Mouse (Mus musculus): ENCODE measurements at regions not wholly inside any gene's neighbourhood (a gene's known extent, or its start where the extent isn't known, plus 50 kb on each side); places are given as distances from the start of the nearest gene placed in this dataset.

DNA sequence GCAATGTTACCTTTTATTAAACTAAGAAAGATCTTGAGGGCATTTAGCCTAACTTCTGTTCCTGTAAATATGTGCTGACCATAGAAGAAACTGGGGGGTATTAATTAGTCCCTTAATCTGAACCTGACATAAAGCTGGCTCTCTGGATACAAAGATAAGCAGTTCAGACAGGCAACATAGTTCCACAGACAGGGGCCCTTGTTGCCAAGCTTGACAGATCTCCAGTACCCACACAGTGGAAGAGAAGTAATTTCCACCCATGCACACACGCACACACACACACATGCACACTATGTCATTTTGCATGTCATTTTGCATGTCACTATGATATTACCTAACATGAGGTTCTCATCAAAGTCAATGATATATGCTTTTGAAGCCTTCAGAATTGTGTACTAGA, 315.1 kb downstream of the Gm11361 start:
- Histone ChIP-seq H3K36me3 (no peaks in the 10 kb centered on the region), H3K27me3 (no peaks in the 10 kb centered on the region), H3K4me2 (no peak overlapping the region), H3K9me3 (no peaks in the 10 kb centered on the region), H3K4me1 (no peaks in the 10 kb centered on the region), H3K27ac (no peak overlapping the region), H3K9ac (no peak overlapping the region), H3K4me3 (no peak overlapping the region)
- ATAC-seq (ENCODE audit: borderline replicate concordance, extremely low read depth, low FRiP score, low TSS enrichment): no peak
- 89% methylated on average over 1 of the region's 1 CpGs for WGBS

DNA sequence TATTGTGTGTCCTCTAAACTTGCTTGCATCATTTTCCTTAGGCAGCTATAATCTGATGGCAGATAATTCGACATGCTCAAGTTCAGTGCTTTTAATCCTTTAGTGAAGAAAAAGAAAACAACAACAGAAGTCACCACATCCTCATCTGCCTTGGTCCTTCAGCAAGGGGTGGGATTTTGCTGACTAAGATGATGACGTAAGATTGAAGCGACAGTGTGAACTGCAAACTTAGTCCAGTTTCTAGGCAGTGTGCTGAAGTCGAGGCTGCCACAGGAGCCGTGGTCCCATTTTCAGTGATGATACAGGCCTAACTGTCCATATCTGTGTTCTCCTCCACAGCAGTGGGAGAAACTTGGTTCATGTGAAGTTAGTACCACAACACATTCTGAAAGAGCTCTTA, 314.4 kb downstream of the Gm11361 start:
- H3K4me1 ChIP-seq: no peaks in the 10 kb centered on the region

DNA sequence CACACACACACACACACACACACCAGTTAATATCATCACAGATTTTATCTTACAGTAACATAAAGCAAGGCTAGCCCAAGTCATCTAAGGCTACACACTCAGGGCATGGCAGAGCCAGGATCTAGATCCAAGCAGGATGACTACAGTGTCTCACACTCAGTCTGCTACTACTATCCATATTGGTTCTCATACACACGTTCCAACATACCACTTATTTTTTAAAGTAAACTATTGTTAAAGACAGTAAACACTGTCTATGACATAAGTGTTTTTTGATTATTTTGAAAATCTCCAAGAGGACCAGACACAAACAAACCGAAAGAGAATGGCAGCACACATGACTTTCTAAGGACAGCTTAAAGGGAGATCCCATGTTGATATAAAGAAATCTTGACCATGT, 306.3 kb downstream of the Gm11361 start:
- Histone ChIP-seq H3K9me3 (no peaks in the 10 kb centered on the region), H3K4me3 (no peak overlapping the region), H3K4me1 (no peaks in the 10 kb centered on the region), H3K9ac (no peak overlapping the region), H3K27ac (no peak overlapping the region), H3K4me2 (no peak overlapping the region), H3K36me3 (no peaks in the 10 kb centered on the region), H3K27me3 (no peaks in the 10 kb centered on the region)
- WGBS: 43% methylated on average over 2 of the region's 2 CpGs
- peak; percentile 90 for ATAC-seq (ENCODE audit: borderline replicate concordance, extremely low read depth, low FRiP score, low TSS enrichment)

More for the DNA sequence above, 314.4 kb downstream of the Gm11361 start:
- Histone ChIP-seq H3K27me3 (no peaks in the 10 kb centered on the region), H3K9me3 (no peaks in the 10 kb centered on the region), H3K36me3 (no peaks in the 10 kb centered on the region), H3K27ac (no peak overlapping the region), H3K4me3 (no peak overlapping the region), H3K4me2 (no peak overlapping the region), H3K9ac (no peak overlapping the region)
- 81% methylated on average over 5 of the region's 5 CpGs for WGBS
- no peak for ATAC-seq (ENCODE audit: borderline replicate concordance, extremely low read depth, low FRiP score, low TSS enrichment)

DNA sequence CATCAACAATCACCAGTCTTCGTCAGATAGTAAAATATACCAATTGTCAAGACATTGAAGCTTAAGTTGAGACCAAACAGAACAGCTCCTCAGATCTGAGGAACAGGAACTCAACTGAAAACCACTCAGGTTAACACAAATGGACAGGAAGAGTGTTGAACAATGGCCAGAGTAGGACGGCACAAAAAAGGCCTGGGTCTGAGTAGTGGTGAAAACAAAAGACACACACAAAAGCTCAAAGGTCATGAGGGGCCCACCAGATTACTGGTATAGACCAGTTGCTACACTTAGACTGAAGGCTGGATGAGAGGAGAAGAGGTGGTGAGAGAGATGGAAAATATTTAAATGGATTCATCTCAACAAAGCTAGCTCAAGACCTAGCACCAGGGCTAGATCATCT, 302.8 kb downstream of the Gm11361 start:
- Histone ChIP-seq H3K4me1 (peaks cover 8% of the 10 kb centered on the region; the same call in 1 of the 2 replicates), H3K4me2 (no peak overlapping the region), H3K27ac (no peak overlapping the region), H3K9me3 (no peaks in the 10 kb centered on the region), H3K4me3 (no peak overlapping the region), H3K36me3 (0 out of 2 replicates have a peak, but pooled peaks cover 2% of the 10 kb centered on the region), H3K27me3 (no peaks in the 10 kb centered on the region), H3K9ac (no peak overlapping the region)
- WGBS: 64% methylated on average over 2 of the region's 2 CpGs
- ATAC-seq (ENCODE audit: borderline replicate concordance, extremely low read depth, low FRiP score, low TSS enrichment): no peak

DNA sequence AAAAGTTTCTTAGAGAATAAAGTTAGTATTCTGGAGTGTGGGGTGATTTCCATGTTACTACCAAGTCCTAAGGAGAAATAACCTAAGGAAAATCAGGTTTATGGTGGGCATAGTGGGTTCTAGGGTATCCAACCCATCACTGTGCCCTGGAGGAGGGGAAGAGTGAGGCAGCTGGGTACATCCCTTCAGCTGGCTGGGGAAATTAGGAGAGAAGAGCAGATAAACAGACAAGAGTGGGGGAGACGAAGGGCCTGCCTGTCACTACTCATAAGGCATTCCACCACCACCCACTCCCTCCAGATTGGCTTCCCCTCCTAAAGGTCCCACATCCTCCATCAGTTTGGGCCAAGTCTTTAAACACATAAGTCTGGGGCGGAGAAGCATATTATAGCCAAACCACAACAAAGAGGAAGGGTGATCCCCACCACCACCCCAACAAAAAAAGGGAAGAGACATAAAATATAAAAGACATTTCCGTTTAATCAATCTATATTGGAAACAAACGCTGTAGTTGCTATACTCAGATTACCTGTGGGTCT, 299.8 kb downstream of the Gm11361 start:
- H3K9me3 ChIP-seq: no peaks in the 10 kb centered on the region
- 0 out of 2 replicates have a peak, but pooled peaks cover 2% of the 10 kb centered on the region for H3K36me3 ChIP-seq
- no peaks in the 10 kb centered on the region for H3K27me3 ChIP-seq
- no peak overlapping the region for H3K4me3 ChIP-seq
- WGBS: 66% methylated on average over 4 of the region's 4 CpGs
- H3K9ac ChIP-seq: no peak overlapping the region
- H3K4me2 ChIP-seq: no peak overlapping the region
- H3K27ac ChIP-seq: peak overlapping the region; percentile 15
- H3K4me1 ChIP-seq: peaks cover 30% of the 10 kb centered on the region
- no peak for ATAC-seq (ENCODE audit: borderline replicate concordance, extremely low read depth, low FRiP score, low TSS enrichment)

DNA sequence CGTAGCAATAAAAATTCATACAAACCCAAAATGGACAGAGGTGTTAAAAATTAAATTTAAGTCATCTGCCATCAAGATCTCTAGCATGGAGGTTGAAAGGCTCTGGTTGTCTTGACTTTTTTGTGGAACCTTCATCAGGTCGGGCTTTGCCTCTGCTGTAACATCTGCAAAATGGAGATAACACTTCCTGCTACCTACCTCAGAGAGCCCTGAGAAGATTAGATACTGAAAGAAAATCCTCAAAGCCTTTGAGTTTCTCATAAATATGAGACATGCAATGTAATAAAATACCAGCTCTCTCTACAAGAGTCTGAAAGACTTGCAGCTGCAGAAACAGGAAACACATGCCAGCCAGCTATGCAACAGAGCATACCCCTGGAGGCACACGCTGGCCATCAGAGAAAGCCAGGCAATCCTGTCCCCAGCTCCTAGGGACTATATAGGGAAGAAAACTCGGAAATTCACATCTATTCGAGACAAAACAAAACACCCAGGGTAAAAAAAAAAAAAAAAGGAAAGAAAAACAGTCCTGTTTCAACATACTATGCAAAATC, 299.1 kb downstream of the Gm11361 start:
- Histone ChIP-seq H3K9me3 (no peaks in the 10 kb centered on the region), H3K4me1 (peaks cover 36% of the 10 kb centered on the region), H3K27ac (peak overlapping the region; percentile 15; the same call in 1 of the 2 replicates), H3K4me3 (no peak overlapping the region), H3K9ac (no peak overlapping the region), H3K4me2 (no peak overlapping the region), H3K27me3 (no peaks in the 10 kb centered on the region), H3K36me3 (0 out of 2 replicates have a peak, but pooled peaks cover 2% of the 10 kb centered on the region)
- no peak for ATAC-seq (ENCODE audit: borderline replicate concordance, extremely low read depth, low FRiP score, low TSS enrichment)
- WGBS: 54% methylated on average over 5 of the region's 5 CpGs

DNA sequence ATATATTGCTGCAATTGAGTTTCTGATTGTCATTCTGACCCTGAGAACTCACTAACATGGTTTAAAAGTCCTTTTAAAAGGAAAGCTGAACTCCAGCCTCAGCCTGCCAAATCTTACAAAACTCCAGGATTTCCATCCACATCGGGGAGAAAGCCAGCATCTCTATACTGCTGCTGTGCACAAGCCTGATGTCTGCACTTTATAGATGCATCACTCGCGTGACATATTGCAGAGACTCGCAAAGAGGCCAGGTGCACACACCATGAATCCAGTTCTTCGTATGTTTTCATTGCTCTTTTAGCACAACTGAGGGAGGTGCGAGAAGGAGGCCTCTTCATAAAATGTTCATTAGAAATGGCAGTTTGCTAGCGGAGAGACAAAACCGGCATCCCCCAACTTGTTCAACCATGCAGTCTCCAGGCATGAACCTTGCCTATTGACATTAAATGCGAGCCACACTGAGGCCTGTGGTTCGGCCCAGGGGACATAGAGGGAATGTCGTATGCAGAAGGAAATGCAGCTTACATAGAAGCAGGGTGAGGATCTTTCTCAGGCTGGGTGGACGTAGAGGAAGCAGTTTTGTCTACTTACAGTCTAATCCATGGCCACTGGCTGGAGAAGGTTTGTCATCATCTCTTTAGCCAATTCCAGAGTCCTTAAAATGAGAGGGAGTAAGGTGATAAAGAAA, 297.0 kb downstream of the Gm11361 start:
- 81% methylated on average over 12 of the region's 12 CpGs for WGBS
- peak overlapping the region; percentile 19; the same call in 1 of the 2 replicates for H3K27ac ChIP-seq
- H3K4me2 ChIP-seq: no peak overlapping the region
- H3K9ac ChIP-seq: no peak overlapping the region
- H3K4me3 ChIP-seq: no peak overlapping the region
- 0 out of 2 replicates have a peak, but pooled peaks cover 2% of the 10 kb centered on the region for H3K36me3 ChIP-seq
- no peaks in the 10 kb centered on the region for H3K9me3 ChIP-seq
- H3K4me1 ChIP-seq: peaks cover 39% of the 10 kb centered on the region
- no peaks in the 10 kb centered on the region for H3K27me3 ChIP-seq
- no peak for ATAC-seq (ENCODE audit: borderline replicate concordance, extremely low read depth, low FRiP score, low TSS enrichment)

DNA sequence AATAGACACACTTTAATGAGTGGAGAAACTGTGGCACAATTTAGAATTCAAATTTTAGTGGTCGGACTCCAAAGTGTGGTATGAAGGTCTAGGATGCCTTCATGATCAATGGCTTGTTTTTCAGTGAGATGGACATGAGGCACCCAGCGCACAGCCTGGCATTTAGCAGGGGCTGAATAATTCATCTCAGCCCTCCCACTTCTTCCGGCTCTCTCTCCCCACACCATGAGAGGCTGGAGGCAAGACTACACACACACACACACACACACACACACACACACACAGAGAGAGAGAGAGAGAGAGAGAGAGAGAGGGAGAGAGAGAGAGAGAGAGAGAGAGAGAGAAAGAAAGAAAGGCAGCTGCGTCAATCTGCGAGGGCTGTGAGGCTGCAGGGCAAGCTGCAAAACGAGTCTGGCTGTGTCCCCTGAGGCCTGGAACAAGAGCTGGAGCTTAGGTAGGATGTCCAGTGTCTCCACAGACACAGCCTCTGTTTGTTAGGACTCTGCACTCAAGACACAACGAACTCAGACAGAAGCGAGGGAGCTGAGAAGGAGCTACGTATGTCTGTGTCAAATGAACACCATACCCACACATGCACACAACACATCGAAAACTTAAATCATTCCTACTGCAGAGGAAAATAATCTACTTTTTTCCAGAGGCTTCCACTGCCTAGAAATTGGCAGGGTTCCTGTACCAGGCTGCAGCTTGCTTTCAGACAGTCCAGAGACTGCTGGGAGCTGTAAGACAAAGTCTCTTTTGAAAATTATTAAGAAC, 295.8 kb downstream of the Gm11361 start:
- Histone ChIP-seq H3K4me2 (no peak overlapping the region), H3K36me3 (0 out of 2 replicates have a peak, but pooled peaks cover 2% of the 10 kb centered on the region), H3K27me3 (no peaks in the 10 kb centered on the region), H3K4me1 (peaks cover 39% of the 10 kb centered on the region), H3K9me3 (no peaks in the 10 kb centered on the region), H3K4me3 (no peak overlapping the region), H3K27ac (peak overlapping the region; percentile 71), H3K9ac (no peak overlapping the region)
- peak; percentile 46; the same call in 1 of the 2 replicates for ATAC-seq (ENCODE audit: borderline replicate concordance, extremely low read depth, low FRiP score, low TSS enrichment)
- 40% methylated on average over 10 of the region's 10 CpGs for WGBS

DNA sequence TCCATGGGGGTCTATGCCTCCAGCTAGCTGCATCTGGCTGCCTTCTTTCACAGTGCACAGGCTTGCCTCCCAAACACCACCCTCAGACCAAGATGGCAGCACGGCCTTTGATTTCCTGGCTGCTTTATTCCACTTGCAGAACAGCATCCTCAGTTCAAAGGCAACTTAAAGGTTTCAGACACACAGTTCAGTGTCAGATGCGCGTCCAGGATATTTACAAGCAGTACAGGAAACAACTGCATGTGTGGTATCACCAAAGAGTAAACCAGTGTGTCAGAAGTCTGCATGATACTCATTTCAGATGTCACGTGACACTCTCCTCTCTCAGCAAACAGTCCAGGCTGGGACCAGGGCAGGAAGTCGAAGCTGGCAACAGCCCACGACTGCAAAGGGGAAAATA, 294.2 kb downstream of the Gm11361 start:
- peak; percentile 82; the same call in 1 of the 2 replicates for ATAC-seq (ENCODE audit: borderline replicate concordance, extremely low read depth, low FRiP score, low TSS enrichment)
- H3K9me3 ChIP-seq: no peaks in the 10 kb centered on the region

DNA sequence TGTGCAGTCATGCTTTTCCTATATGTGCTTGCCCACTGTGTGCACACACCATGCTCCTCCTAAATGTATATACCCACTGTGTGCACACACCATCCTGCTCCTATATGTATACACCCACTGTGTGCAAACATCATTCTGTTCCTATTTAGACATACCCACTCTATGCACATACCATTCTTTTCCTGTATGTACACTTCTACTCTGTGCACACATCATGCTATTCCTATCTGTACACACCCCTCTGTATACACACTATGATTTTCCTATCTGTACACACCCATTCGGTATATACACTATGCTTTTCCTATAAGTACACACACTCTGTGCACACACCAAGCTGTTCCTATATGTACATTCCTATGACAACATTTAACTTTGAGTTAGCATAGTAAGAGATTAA, 288.5 kb downstream of the Gm11361 start:
- Histone ChIP-seq H3K36me3 (no peaks in the 10 kb centered on the region), H3K27me3 (no peaks in the 10 kb centered on the region), H3K4me1 (peaks cover 17% of the 10 kb centered on the region), H3K27ac (peak overlapping the region; percentile 78; the same call in 1 of the 2 replicates), H3K9ac (no peak overlapping the region), H3K4me2 (no peak overlapping the region), H3K4me3 (no peak overlapping the region), H3K9me3 (no peaks in the 10 kb centered on the region)
- 0 out of 2 replicates have a peak, but pooled peaks have one; percentile 65 for ATAC-seq (ENCODE audit: borderline replicate concordance, extremely low read depth, low FRiP score, low TSS enrichment)
- WGBS: 63% methylated on average over 1 of the region's 1 CpGs

More for the DNA sequence above, 294.2 kb downstream of the Gm11361 start:
- Histone ChIP-seq H3K9ac (no peak overlapping the region), H3K4me2 (no peak overlapping the region), H3K27me3 (no peaks in the 10 kb centered on the region), H3K4me1 (peaks cover 33% of the 10 kb centered on the region), H3K36me3 (no peaks in the 10 kb centered on the region), H3K27ac (peak overlapping the region; percentile 71), H3K4me3 (no peak overlapping the region)
- WGBS: 24% methylated on average over 6 of the region's 6 CpGs

DNA sequence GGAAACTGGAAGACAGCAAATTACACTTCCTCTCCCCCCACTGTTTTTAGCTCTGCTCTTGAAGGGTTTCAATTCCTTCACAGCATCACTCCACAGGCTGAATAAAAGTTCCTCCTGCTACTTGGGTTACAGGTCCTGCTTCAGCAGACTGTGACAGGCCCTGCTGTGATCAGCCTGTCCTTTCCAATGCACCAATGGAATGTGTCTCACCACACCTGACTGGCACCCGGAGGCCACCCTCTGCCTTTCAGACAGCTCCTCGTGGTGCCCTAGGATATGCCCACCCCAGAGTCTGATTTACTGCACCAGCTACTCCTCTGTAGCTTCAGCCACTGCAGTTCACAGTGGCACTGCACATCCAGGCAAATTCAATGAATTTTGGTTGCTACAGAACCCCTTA, 288.0 kb downstream of the Gm11361 start:
- no peaks in the 10 kb centered on the region for H3K9me3 ChIP-seq
- ATAC-seq (ENCODE audit: borderline replicate concordance, extremely low read depth, low FRiP score, low TSS enrichment): no peak
- WGBS: 51% methylated on average over 2 of the region's 2 CpGs
- no peak overlapping the region for H3K4me3 ChIP-seq
- no peaks in the 10 kb centered on the region for H3K36me3 ChIP-seq
- H3K27ac ChIP-seq: peak overlapping the region; percentile 78
- H3K27me3 ChIP-seq: no peaks in the 10 kb centered on the region
- peaks cover 17% of the 10 kb centered on the region for H3K4me1 ChIP-seq
- H3K9ac ChIP-seq: no peak overlapping the region
- no peak overlapping the region for H3K4me2 ChIP-seq
